Mouse (Mus musculus): ENCODE data around the gene Aff3.

Gene Aff3

DNA sequence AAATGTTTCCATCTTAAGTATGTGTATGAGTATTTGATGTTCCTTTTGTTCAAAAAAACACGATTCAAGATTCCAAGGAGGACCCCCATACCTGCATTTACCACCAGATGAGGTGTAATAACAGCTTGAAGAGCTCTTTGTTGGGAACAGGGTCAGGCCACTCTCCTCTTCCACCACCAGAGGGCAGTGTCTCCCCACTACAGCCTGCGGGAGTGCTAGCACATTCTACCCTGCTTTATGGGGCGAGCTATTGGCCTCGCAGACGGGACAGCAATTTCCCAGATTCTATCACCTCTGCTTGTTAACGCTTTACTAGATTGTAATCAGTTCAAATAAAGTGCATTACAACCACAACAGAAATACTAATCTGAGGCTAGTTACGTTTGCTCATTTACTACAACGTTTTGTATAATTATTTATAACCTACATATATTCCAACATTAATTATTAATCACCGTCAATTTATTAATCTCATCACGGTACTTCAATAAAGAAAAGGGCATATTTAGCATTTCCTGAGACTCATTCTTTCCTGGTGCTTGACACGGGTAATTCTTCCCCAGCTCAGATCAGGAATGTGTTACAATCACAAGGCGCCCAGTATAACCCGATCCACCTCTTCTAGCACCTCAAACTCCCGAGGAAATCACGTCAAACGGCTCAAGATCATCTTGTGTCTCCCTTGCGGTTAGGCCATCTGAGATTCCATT, 479.1 kb downstream of the Aff3 start:
- in situ Hi-C loops (cut with MseI, MboI): no loop called here

DNA sequence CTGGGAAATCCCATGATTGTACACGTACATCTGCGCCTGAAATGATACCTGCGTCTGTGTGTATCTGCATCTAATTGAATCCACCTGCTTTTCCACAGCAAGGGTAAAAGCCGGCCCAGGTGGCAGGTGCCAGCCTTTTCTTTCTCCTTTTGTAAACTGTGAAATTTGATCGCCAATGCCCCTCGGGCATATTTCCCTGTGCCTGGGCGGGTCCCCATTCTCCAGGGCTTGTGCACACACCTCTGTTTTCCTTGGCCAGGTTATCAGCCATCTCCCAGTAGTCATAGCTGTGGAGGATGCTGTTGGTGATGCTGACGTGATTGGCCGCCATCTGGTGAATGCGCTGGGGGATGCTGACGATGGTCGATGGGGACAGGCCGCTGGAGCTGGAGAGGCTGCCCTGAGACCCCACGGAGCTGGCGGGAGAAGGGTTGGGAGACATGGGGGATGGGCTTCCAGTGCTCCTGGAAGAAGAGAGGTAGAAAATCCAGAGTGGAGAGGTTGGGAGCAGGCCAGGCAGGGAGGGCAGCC, 483.7 kb downstream of the Aff3 start:
- in situ Hi-C loops (cut with MseI, MboI): no loop called here

DNA sequence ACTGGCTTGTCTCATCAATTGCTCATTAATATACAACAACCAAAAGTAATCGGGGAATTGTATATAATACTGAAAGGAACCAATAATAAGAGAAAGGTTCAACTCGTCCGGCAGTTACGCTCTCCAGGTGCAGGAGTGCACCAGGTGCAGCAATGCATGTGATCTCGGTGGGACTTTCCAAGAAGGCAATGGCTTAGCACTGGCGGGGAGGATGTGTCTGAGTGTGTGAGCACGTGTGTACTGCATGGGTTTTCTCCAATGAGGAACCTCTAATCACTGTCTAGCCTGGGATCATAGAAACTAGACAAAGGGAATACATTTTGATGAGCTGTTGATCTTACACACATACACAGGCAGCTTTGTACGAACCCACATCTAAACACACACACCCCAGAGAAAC, 485.8 kb downstream of the Aff3 start:
- in situ Hi-C loops (cut with MseI, MboI): no loop called here

DNA sequence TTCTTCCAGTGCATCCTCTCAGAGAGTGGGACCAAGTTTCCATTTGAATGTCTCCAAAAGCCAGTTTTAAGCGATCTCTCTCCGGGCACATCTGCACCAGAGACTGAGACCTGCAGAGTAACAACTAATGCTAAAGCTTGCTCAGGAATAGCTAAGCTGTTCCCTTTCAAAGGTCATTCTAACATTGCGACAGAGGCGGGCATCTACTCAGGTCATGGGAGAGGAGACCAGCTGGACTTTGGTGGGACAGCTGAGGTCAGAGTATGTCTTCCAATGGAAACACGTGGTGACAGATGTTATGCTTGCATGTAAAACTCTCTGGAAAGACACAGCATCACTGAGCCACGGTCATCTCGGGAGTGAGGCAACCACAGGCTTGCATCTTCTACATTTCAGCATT, 488.7 kb downstream of the Aff3 start:
- in situ Hi-C loops (cut with MseI, MboI): no loop called here

DNA sequence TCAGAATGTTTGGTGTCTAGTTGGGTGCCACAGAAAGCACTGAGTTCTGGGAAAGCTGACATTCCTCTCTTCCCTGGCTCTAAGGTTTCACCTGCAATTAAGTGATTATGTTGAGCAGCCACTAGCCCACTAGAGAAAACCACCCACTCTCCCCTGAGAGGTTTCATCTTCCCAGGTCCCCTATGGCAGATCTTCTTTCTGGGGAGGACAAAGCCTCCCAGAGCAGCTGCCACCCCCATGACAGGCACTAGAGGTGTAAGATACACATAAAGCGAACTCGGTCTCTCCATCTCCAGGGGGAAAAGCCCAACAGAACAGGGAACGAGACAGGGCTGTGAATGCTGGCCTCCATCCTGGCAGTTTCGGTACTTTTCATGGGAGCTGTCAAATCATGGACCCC, 492.9 kb downstream of the Aff3 start:
- in situ Hi-C loops (cut with MseI, MboI): no loop called here

DNA sequence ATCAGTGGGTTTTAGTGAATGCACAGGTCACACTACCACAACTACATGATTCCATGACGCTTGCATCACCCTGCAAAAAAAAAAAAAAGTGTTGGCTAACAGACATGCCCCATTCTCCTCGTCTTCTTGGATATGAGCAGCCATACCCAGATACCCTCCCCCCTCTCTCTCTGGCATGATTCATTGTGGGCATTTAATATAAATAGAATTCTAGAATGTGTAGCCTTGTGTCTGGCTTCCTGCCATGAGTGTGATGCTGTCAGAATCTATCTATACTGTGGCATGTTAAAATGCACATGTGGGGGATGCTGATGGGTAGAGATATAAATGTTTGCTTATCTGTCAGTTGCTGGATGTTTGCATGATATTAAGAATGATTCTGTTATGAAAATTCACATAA, 499.1 kb downstream of the Aff3 start:
- in situ Hi-C loops (cut with MseI, MboI): no loop called here

DNA sequence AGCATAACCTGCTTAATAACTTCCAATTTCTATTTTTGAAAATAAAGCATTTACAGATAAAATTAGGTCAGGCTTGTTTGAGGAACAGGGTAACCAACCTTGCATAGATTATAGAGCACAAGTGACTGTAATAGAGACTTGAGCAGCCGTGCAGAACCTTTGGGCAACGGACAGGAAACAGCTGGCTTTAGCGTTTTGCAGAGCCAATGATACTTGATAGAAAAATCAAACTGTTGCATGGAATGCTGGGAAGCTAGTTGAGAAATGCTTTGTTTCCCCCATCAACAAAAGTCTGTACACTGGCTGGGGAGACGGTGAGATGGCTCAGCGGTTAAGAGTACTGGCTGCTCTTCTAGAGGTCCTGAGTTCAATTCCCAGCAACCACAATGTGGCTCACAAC, 514.7 kb downstream of the Aff3 start:
- in situ Hi-C loops (cut with MseI, MboI): no loop called here

DNA sequence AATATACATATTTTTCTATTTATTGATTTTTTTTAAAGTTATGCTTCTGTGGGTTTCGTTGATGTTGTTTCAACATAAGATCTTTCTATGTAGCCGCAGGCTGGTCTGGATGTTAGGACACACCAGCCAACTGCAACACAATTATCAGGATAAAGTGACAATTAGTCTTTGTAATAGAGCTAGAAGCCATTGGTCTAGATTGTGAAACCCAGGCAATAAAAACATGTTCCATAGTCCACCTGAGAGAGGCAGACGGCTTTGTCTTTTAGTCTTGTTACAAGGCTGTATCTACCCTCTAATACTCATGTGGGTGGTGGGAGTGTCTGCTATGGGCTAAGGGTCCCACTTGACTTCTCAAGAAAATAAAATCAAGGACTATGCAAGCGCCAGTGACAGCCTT, 518.7 kb downstream of the Aff3 start:
- in situ Hi-C loops (cut with MseI, MboI): no loop called here

DNA sequence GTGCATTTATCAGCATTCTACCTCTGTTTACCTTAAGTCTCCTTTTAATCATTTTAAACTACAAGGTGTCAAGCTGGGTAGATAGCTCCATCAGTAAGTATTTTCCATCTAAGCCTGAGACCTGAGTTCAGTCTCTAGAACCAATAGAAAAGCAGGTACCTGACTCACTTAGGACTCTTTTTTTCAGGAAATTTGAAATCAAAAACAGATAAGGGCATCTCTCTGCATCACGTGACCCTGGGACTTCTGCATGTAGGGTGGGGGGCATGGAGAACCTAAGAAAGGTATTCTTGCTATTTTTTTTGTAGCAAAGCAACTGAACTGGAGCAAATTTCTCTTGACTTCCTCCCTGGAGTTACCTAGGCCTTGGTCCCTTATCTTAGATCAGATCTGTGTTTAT, 523.4 kb downstream of the Aff3 start:
- in situ Hi-C loops (cut with MseI, MboI): no loop called here

DNA sequence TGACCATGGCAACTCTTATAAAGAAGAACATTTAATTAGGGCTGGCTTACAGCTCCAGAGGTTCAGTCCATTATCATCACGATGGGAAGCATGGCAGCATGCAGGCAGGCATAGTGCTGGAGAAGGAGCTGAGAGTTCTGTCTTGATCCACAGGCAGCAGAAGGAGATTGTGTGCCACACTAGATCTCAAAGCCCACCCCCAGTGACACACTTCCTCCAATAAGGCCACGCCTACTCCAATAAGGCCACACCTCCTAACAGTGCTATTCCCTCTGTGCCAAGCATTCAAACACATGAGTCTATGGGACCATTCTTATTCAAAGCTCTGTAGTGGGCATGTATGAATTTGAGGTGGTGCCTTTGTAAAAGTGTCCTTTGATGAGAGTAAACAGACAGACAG, 523.8 kb downstream of the Aff3 start:
- in situ Hi-C loops (cut with MseI, MboI): no loop called here

DNA sequence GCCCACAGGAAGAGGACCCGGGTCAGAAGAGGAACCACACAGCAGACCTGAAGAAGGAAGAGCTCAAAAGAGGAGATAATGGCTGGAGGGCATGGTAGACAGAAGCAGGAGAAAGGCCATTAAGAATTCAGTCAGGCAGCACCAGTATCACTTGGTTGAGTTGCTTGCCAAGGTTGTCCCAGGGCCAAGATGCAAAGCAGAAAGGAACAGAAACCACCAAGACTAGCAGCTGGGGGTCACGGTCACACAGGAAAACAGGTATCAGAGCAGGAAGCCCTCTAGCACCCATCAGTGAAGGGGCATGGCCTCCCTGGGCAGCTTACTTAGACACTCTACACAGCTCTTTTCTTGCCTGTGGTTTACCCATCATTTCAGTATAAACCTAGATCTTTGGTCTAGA, 525.4 kb downstream of the Aff3 start:
- in situ Hi-C loops (cut with MseI, MboI): no loop called here

DNA sequence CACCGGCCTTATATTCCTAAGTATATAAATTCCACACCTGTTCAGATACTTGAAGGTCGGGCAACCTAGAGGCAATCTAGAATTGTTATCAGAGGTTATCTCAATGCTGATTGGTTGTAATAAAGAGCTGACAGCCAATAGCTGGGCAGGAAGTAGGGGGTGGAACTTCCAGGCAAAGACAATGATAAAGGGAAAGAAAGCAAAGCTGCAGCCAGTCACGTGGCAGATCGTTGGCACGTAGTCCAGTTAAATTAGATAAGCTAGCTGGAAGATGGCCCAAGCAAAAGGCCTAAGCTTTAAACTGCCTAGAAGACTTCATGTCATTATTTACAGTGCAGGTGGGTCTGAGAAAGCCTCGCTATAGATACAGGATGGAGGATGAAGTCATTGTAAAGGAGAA, 531.8 kb downstream of the Aff3 start:
- in situ Hi-C loops (cut with MseI, MboI): no loop called here

DNA sequence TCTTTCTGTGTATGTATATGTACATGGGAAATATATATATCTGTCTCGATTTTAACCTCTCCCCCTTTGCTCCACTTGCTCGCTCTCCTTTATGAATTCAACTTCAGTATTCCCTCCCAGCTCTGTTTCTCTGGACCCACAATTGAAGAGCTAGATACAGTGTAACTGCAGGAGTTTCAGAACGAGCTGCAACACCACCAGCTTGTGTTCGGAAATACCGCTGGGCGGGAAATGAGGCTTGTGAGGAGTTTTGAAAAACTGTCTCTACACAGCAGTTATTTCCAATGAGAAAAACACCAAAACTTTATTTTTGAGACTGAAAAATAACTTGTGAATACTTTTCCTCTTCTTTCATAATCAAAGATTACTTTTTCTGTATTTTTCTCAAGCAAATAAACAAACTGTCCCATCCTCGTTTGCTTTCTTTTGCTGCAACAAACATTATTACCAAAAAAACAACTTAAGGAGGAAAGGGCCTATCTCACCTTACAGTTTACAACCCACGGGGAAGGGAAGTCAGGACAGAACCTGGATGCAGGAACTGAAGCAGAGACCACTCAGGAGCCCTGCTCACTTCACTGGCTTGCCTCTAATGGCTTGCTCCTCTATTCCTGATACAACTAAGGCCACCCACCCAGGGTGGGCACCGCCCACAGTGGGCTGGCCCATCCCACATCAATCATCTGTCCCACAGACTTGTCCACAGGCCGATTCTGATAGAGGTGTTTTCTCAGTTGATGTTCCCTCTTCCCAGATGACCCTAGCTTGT, 533.9 kb downstream of the Aff3 start:
- in situ Hi-C loops (cut with MseI, MboI): no loop called here

DNA sequence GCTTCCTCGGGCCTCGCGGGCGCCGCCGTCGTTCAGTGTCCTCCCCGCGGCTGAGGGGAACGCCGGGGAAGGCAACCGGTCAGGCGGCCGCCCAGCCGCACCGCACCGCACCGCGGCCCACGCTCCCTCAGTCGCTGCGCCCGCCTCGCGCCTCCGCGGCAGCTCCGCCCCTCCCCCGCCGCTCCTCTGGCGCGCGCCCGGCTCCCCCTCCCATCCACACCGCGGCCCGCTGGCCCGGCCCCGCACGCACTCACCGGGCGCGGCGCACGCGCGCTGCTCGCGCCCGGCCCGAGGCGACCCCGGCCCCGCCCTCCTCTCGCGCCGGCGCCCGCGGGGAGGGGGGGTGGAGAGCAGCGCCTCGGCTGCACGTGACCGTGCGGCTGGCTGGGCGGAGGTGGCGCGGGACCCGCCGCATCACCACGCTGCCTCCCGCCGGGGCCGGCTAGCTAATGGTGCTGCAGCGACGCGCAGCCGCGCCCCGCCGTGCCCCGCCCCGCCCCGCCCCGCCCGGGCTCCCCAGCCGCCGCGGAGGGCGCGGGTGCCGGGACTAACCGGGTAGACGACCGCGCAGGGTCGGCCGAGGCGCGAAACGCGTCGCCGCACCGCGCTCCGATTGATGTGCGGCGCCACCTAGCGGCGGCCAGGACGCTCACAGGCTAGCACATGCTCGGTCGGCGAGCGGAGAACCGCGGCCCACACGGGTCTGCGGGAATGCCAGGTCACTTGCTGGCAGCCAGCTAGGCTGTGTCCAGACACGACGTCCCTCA, 535.1 kb downstream of the Aff3 start, which contains the start of gene Rev1:
TSS of gene Rev1 (minus strand) at position 301 of the 767 bp plus-strand sequence.
- in situ Hi-C loops (cut with MseI, MboI): no loop called here

DNA sequence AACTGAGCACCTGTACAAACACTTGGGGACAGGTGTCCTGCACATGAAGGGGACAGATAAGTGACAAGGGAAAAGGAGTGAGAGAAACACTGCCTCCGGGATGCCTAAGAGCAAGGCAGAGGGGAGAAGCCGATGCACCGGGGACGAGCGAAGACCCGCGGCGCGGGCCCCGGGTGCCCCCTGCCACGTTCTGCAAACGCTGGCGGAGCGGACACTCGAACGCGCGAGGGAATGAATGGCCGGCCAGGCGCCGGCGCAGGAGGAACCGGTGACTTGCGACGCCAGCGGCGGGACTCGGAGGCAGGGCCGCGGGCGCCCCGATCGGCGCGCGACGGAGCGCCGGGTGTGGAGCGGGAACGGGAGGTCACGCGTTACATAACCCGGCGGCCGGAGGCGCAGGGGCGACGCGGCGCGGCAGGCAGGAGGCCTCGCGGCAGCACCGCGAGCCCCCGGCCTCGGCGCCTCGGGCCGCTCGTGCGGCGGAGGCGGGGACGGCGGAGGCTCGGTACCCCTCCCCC, 535.8 kb downstream of the Aff3 start:
- in situ Hi-C loops (cut with MseI, MboI): no loop called here
